Mouse (Mus musculus): ENCODE results near the gene Ppp1r2.

GRCm38 (mm10) chr16:31240569-31240968, 34.5 kb downstream of the Ppp1r2 start:
- TF ChIP-seq CTCF (IDR thresholded peaks at IDR 0.05; ENCODE audit: borderline replicate concordance, insufficient read depth, low read depth, low read length), result no peak
- TF ChIP-seq POLR2A (IDR thresholded peaks at IDR 0.05; ENCODE audit: borderline replicate concordance, insufficient read depth, low read length), result no peak

Data from cerebellum, adult 2 months (tissue).